Mouse (Mus musculus): ENCODE results near the gene Cnnm4. TPM values are rescaled to one million over a fixed set of nuclear protein-coding genes. Genes with fewer than 3 reads are reported as not detected.
A peak's percentile ranks its signal among the peaks of the same experiment; 100 is the strongest.

Cnnm4 gene
- polyA plus RNA-seq, 1 experiment from 2014 or later, result 16.0 TPM

DNA sequence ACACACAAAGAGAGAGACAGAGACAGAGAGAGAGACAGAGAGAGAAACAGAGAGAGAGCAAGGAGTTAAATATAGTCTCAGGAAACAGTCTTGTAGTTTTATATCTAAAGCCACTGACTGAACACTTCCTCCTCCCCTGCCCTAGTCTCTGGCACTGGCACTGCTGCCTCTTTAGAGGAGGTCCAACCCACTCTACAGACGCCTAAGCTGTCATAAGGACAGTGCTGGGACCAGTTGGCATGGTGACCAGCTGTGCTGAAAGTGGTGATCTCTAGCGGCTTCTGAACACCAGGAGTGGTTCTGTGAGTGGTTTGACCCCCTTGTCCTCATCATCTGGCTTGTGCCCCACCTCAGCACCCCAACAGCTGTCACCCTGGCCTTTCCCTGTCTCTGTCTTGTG, 9.6 kb upstream of the Cnnm4 start:
- Histone ChIP-seq H3K4me2 (ENCODE audit: low read depth, severe bottlenecking) (no peak overlapping the region), H3K4me3 (ENCODE audit: low read depth, low read length) (no peak overlapping the region), H3K36me3 (ENCODE audit: control insufficient read depth, insufficient read depth, low read length) (no peaks in the 10 kb centered on the region), H3K9ac (ENCODE audit: low read length) (no peak overlapping the region), H3K9me3 (ENCODE audit: control insufficient read depth, low read length) (no peaks in the 10 kb centered on the region), H3K27ac (replicated peaks; ENCODE audit: low read depth, low read length) (no peak overlapping the region), H3K4me1 (ENCODE audit: control insufficient read depth, insufficient read depth, low read length) (no peaks in the 10 kb centered on the region), H3K27me3 (ENCODE audit: control insufficient read depth, insufficient read depth, low read length) (no peaks in the 10 kb centered on the region)
- no peak for ATAC-seq (ENCODE audit: insufficient number of reproducible peaks, low FRiP score, low TSS enrichment, low read depth)
- DNase-seq (ENCODE audit: low spot score), result no peak
- 53% methylated on average over 2 of the region's 2 CpGs for WGBS

DNA sequence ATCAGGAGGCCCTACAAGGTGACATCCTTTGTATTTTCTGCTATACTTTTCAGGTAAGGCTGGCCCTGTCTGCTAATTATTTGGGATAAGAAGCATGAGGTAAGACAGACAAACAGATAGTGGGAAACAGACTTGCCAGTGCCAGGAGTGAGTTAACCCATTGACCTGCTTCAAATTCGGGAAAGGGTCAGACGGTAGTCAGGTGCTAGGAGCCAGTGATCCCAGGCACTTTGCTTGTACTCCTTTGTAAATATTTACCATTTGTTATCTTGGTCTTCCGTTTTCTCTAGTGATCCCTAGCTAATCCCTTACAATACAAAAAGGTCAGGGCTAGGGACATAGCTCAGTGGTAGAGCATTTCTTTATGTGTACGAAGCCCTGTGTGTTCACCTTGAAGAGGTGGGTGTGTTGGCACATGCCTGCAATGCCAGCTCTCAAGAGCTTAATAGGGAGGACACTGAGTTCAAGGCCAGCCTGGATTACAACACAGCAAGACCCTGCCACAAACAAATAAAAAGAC, 5.7 kb upstream of the Cnnm4 start:
- no peak for DNase-seq (ENCODE audit: low spot score)
- 68% methylated on average over 4 of the region's 4 CpGs for WGBS
- no peak overlapping the region for H3K4me3 ChIP-seq (ENCODE audit: low read depth, low read length)

DNA sequence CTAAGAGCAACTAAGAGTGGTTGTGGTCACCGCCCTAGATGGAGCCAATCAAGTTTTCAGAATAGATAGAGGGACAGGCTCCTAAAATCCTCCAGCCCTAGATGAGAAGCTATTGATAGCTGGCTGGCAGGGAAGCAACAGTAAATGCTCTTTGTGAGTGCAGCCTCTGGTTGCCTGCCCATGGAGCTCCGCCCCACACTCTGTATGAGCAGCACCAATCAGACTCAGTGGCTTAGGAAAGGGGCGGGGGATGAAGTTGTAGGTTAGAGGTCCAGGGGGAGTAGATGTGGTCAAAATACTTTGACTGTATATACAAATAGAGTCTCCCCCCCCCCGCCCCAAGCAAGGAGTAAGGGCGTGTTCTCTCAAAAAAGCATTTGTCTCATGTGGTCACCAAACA, 4.0 kb upstream of the Cnnm4 start:
- Histone ChIP-seq H3K36me3 (ENCODE audit: control insufficient read depth, insufficient read depth, low read length) (no peaks in the 10 kb centered on the region), H3K4me2 (ENCODE audit: low read depth, severe bottlenecking) (no peak overlapping the region), H3K27ac (replicated peaks; ENCODE audit: low read depth, low read length) (no peak overlapping the region), H3K27me3 (ENCODE audit: control insufficient read depth, insufficient read depth, low read length) (no peaks in the 10 kb centered on the region), H3K4me3 (ENCODE audit: low read depth, low read length) (no peak overlapping the region), H3K4me1 (ENCODE audit: control insufficient read depth, insufficient read depth, low read length) (peaks cover 4% of the 10 kb centered on the region; the same call in 1 of the 2 replicates), H3K9me3 (ENCODE audit: control insufficient read depth, low read length) (no peaks in the 10 kb centered on the region), H3K9ac (ENCODE audit: low read length) (no peak overlapping the region)
- ATAC-seq (ENCODE audit: insufficient number of reproducible peaks, low FRiP score, low TSS enrichment, low read depth), result no peak
- no peak for DNase-seq (ENCODE audit: low spot score)
- 56% methylated on average over 5 of the region's 5 CpGs for WGBS

More for the DNA sequence above, 5.7 kb upstream of the Cnnm4 start:
- no peak for ATAC-seq (ENCODE audit: insufficient number of reproducible peaks, low FRiP score, low TSS enrichment, low read depth)
- Histone ChIP-seq H3K9me3 (ENCODE audit: control insufficient read depth, low read length) (no peaks in the 10 kb centered on the region), H3K4me1 (ENCODE audit: control insufficient read depth, insufficient read depth, low read length) (no peaks in the 10 kb centered on the region), H3K36me3 (ENCODE audit: control insufficient read depth, insufficient read depth, low read length) (no peaks in the 10 kb centered on the region), H3K27ac (replicated peaks; ENCODE audit: low read depth, low read length) (no peak overlapping the region), H3K27me3 (ENCODE audit: control insufficient read depth, insufficient read depth, low read length) (no peaks in the 10 kb centered on the region), H3K9ac (ENCODE audit: low read length) (no peak overlapping the region), H3K4me2 (ENCODE audit: low read depth, severe bottlenecking) (no peak overlapping the region)

DNA sequence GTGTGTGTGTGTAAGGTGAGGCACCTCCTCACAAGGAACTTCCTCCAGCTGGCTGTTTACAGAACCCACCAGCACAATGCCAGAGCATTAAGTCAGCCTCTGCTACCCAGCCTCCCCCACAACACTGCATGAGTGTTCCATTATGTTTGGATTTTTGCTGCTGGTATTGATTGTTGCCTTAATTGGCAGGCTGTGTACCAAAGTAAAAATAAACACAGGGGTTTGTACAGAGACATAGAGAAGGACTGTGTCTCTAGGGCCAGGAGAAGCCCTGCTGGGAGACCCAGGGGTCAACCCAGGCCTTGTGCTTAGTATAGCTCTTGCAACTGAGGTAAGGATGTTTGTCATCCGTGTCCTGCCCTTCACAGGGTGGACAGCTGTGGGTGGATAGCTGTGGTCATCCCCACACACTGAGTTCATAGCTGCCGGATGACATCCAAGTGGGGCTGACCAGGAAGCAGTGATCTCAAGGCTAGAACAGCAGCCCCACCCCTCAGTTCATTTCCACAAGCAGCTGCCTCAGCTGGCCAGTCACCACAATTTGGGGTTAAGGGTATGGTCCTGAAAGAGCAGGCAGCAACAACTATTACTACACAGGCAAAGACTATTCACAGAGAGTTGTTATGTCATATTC, 1.5 kb upstream of the Cnnm4 start:
- H3K9ac ChIP-seq (ENCODE audit: low read length), result no peak overlapping the region
- no peaks in the 10 kb centered on the region for H3K36me3 ChIP-seq (ENCODE audit: control insufficient read depth, insufficient read depth, low read length)
- no peak for ATAC-seq (ENCODE audit: insufficient number of reproducible peaks, low FRiP score, low TSS enrichment, low read depth)
- DNase-seq (ENCODE audit: low spot score), result no peak
- H3K4me2 ChIP-seq (ENCODE audit: low read depth, severe bottlenecking), result no peak overlapping the region
- peaks cover 23% of the 10 kb centered on the region for H3K4me1 ChIP-seq (ENCODE audit: control insufficient read depth, insufficient read depth, low read length)
- no peak overlapping the region for H3K4me3 ChIP-seq (ENCODE audit: low read depth, low read length)
- H3K9me3 ChIP-seq (ENCODE audit: control insufficient read depth, low read length), result no peaks in the 10 kb centered on the region
- H3K27me3 ChIP-seq (ENCODE audit: control insufficient read depth, insufficient read depth, low read length), result no peaks in the 10 kb centered on the region
- 56% methylated on average over 2 of the region's 2 CpGs for WGBS
- H3K27ac ChIP-seq (replicated peaks; ENCODE audit: low read depth, low read length), result no peak overlapping the region

DNA sequence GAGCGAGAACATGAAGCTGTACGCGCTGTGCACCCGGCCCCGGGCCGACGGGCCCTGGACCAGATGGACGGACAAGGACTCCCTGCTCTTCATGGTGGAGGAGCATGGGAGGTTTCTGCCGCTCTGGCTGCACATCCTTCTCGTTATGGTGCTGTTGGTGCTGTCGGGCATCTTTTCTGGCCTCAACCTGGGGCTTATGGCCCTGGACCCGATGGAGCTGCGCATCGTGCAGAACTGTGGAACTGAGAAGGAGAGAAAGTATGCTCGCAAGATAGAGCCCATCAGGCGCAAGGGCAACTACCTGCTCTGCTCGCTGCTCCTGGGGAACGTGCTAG, 653 bp downstream of the Cnnm4 start:
- DNase-seq (ENCODE audit: low spot score), result no peak
- H3K4me2 ChIP-seq (ENCODE audit: low read depth, severe bottlenecking), result peak overlapping the region; percentile 66
- H3K36me3 ChIP-seq (ENCODE audit: control insufficient read depth, insufficient read depth, low read length), result no peaks in the 10 kb centered on the region
- H3K9ac ChIP-seq (ENCODE audit: low read length), result peak overlapping the region; percentile 65
- H3K9me3 ChIP-seq (ENCODE audit: control insufficient read depth, low read length), result no peaks in the 10 kb centered on the region
- H3K27me3 ChIP-seq (ENCODE audit: control insufficient read depth, insufficient read depth, low read length), result no peaks in the 10 kb centered on the region
- peak overlapping the region; percentile 59 for H3K4me3 ChIP-seq (ENCODE audit: low read depth, low read length)
- no peak overlapping the region for H3K27ac ChIP-seq (replicated peaks; ENCODE audit: low read depth, low read length)
- H3K4me1 ChIP-seq (ENCODE audit: control insufficient read depth, insufficient read depth, low read length), result peaks cover 30% of the 10 kb centered on the region
- ATAC-seq (ENCODE audit: insufficient number of reproducible peaks, low FRiP score, low TSS enrichment, low read depth), result no peak; the same call in 1 of the 2 replicates
- WGBS, result 20% methylated on average over 18 of the region's 18 CpGs

DNA sequence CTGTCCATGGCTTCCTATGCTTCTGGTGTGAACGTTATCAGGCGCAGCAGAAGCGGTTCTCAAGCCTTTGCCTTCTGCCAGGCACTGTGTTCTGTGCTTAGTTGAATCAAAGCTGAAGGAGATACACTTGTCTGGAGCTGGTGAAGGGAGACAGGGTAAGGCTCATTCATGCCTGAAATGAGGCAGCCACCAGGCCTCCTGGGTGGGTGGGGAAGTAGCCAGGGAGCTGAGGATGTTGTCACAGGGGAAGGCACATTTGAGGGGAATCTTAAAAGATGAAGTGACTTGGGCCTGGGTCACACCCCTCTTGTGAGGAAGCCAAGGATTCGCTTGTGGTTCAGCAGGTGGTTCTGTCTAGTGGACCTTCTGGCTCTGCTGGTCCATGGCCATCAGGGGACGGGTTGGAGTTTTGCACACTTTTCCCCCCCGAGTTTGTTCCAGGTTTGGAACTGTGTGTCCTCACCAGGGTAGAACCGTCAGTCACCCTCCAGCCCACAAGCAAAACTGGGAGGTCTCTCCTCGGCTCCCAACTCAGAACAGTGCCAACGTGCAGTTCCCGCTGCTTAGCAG, 1.9 kb downstream of the Cnnm4 start:
- no peaks in the 10 kb centered on the region for H3K27me3 ChIP-seq (ENCODE audit: control insufficient read depth, insufficient read depth, low read length)
- no peak for DNase-seq (ENCODE audit: low spot score)
- ATAC-seq (ENCODE audit: insufficient number of reproducible peaks, low FRiP score, low TSS enrichment, low read depth), result no peak
- H3K27ac ChIP-seq (replicated peaks; ENCODE audit: low read depth, low read length), result no peak overlapping the region
- H3K9ac ChIP-seq (ENCODE audit: low read length), result peak overlapping the region; percentile 30; the same call in 1 of the 2 replicates
- H3K4me1 ChIP-seq (ENCODE audit: control insufficient read depth, insufficient read depth, low read length), result peaks cover 30% of the 10 kb centered on the region
- no peaks in the 10 kb centered on the region for H3K36me3 ChIP-seq (ENCODE audit: control insufficient read depth, insufficient read depth, low read length)
- H3K9me3 ChIP-seq (ENCODE audit: control insufficient read depth, low read length), result no peaks in the 10 kb centered on the region
- H3K4me3 ChIP-seq (ENCODE audit: low read depth, low read length), result peak overlapping the region; percentile 10; the same call in 1 of the 2 replicates
- WGBS, result 85% methylated on average over 10 of the region's 10 CpGs
- H3K4me2 ChIP-seq (ENCODE audit: low read depth, severe bottlenecking), result peak overlapping the region; percentile 66

DNA sequence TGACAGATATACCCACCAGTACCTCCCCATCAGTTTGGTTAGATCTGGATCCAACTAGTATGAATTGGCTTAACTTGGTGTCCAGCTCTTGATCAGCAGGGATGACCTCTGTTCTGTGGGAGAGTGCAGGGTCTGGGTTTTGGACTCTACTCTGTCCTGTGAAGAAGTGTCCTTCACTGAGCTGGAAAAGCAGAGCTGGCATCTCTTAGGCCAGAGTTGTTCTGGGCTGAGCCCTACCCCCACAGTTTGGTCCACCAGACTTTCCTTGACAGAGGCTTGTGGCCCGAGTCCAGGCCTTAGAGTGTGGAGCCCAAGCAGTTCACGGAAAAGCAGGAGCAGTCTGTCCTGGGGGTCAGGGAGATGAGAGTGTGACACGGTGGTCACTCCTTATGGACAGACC, 3.2 kb downstream of the Cnnm4 start:
- H3K27ac ChIP-seq (replicated peaks; ENCODE audit: low read depth, low read length), result peak overlapping the region; percentile 70
- H3K9me3 ChIP-seq (ENCODE audit: control insufficient read depth, low read length), result no peaks in the 10 kb centered on the region
- H3K27me3 ChIP-seq (ENCODE audit: control insufficient read depth, insufficient read depth, low read length), result no peaks in the 10 kb centered on the region
- H3K4me1 ChIP-seq (ENCODE audit: control insufficient read depth, insufficient read depth, low read length), result peaks cover 30% of the 10 kb centered on the region
- DNase-seq (ENCODE audit: low spot score) (no peak), ATAC-seq (ENCODE audit: insufficient number of reproducible peaks, low FRiP score, low TSS enrichment, low read depth) (no peak)
- 0 out of 2 replicates have a peak overlapping the region, but pooled peaks have one; percentile 17 for H3K9ac ChIP-seq (ENCODE audit: low read length)
- H3K36me3 ChIP-seq (ENCODE audit: control insufficient read depth, insufficient read depth, low read length), result no peaks in the 10 kb centered on the region
- WGBS, result 81% methylated on average over 3 of the region's 3 CpGs
- peak overlapping the region; percentile 14; the same call in 1 of the 2 replicates for H3K4me3 ChIP-seq (ENCODE audit: low read depth, low read length)
- peak overlapping the region; percentile 27 for H3K4me2 ChIP-seq (ENCODE audit: low read depth, severe bottlenecking)

DNA sequence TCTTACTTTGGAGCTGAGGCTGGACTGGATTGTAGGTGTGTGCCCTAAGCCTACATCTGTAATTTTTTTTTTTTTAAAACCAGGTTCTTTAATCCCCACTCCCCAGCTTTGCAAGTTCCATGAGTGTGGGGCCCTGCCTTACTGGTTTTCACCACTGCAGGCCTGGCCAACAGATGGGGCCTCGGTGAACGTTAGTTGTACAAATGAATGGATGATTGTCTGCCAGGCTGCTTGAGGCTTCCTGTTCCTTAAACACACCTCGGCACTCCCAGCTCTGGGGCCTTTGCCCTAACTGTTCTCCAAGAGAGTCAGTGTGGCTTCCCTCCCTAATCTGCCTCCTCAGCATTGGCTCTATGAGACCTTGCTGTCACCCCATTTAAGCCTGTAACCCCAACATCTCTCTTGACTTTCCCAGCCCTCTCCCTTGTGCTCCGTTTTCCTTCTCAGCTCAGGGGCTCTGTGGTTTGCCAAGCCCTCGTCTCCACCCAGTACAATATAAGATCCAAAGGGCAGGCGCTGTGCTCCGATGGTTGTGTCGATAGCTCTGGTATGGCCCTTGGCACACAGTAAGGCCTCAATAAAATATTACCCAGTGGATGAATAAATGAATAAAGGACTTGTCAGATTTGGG, 4.2 kb downstream of the Cnnm4 start:
- WGBS, result 60% methylated on average over 8 of the region's 8 CpGs
- ATAC-seq (ENCODE audit: insufficient number of reproducible peaks, low FRiP score, low TSS enrichment, low read depth) (no peak), DNase-seq (ENCODE audit: low spot score) (peak; percentile 39)
- Histone ChIP-seq H3K9me3 (ENCODE audit: control insufficient read depth, low read length) (no peaks in the 10 kb centered on the region), H3K4me1 (ENCODE audit: control insufficient read depth, insufficient read depth, low read length) (peaks cover 30% of the 10 kb centered on the region), H3K4me3 (ENCODE audit: low read depth, low read length) (peak overlapping the region; percentile 14; the same call in 1 of the 2 replicates), H3K4me2 (ENCODE audit: low read depth, severe bottlenecking) (peak overlapping the region; percentile 27), H3K9ac (ENCODE audit: low read length) (peak overlapping the region; percentile 38; the same call in 1 of the 2 replicates), H3K36me3 (ENCODE audit: control insufficient read depth, insufficient read depth, low read length) (no peaks in the 10 kb centered on the region), H3K27ac (replicated peaks; ENCODE audit: low read depth, low read length) (peak overlapping the region; percentile 70), H3K27me3 (ENCODE audit: control insufficient read depth, insufficient read depth, low read length) (no peaks in the 10 kb centered on the region)
